Mouse (Mus musculus): ENCODE measurements at regions not wholly inside any gene's neighbourhood (a gene's known extent, or its start where the extent isn't known, plus 50 kb on each side); places are given as distances from the start of the nearest gene placed in this dataset.

DNA sequence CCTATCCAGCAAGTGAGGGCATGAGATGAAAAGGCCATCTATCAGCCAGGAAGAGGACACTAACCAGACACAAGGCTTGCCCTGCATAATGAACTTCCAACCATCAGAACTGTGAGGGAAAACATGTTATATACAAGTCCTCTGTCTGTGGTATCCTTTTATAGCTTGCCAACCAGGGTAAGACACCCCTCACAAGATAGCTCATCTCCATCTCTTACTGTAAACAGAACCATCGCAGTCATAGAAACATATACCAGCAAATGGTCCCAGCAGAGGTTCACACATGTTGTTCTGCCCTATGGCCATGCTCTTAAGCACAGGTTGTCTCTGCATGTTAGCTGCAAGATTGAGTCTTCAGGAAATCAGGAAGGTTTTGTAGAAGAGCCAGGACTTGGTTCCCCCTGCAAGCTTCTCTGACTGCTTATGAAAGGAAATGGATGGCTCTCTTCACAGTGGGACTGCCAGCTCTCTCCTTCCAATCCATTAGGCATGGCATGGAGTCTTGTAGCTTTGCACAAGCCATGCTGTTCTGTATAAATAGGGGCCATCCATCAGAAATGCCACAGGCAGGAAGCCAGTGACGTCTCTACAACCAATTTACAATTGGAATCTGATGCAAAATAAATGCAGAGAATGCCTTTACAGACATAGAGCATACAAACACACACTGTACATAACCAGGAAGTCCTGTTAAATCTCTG lies 1514.0 kb upstream of the Lrrc6 start:
- Histone ChIP-seq H3K27me3 (ENCODE audit: control insufficient read depth, insufficient read depth, insufficient read length) (no peaks in the 10 kb centered on the region), H3K4me3 (no peak overlapping the region), H3K36me3 (ENCODE audit: control insufficient read depth, insufficient read depth) (no peaks in the 10 kb centered on the region), H3K4me2 (ENCODE audit: low read depth) (no peak overlapping the region), H3K79me2 (ENCODE audit: control insufficient read depth, insufficient read depth) (no peaks in the 10 kb centered on the region), H3ac (ENCODE audit: control insufficient read depth, insufficient read length) (no peak overlapping the region)
- TF ChIP-seq MYOG (IDR thresholded peaks at IDR 0.05; ENCODE audit: control insufficient read depth in 1 of 3, insufficient read depth in 1 of 3, insufficient read length in 2 of 3, low read depth in 2 of 3) (no peak), REST (IDR thresholded peaks at IDR 0.05; ENCODE audit: insufficient read depth, insufficient read length) (no peak), CEBPB (IDR thresholded peaks at IDR 0.05; ENCODE audit: insufficient read depth, poor library complexity, severe bottlenecking) (no peak), POLR2A (IDR thresholded peaks at IDR 0.05; ENCODE audit: insufficient read length, low read depth) (no peak), MAX (IDR thresholded peaks at IDR 0.05; ENCODE audit: low read depth) (no peak), E2F4 (IDR thresholded peaks at IDR 0.05; ENCODE audit: insufficient read depth) (no peak), TCF12 (IDR thresholded peaks at IDR 0.05; ENCODE audit: insufficient read depth, poor library complexity, severe bottlenecking) (no peak), POLR2AphosphoS2 (IDR thresholded peaks at IDR 0.05; ENCODE audit: insufficient read length, low read depth) (no peak), SRF (IDR thresholded peaks at IDR 0.05; ENCODE audit: control insufficient read depth, insufficient read length, low read depth) (no peak), MYOD1 (IDR thresholded peaks at IDR 0.05; ENCODE audit: control insufficient read depth in 1 of 3, insufficient read length in 2 of 3, low read depth in 2 of 3) (no peak), TCF3 (IDR thresholded peaks at IDR 0.05; ENCODE audit: insufficient read length, low read depth) (no peak), USF1 (IDR thresholded peaks at IDR 0.05; ENCODE audit: low read depth) (no peak)

DNA sequence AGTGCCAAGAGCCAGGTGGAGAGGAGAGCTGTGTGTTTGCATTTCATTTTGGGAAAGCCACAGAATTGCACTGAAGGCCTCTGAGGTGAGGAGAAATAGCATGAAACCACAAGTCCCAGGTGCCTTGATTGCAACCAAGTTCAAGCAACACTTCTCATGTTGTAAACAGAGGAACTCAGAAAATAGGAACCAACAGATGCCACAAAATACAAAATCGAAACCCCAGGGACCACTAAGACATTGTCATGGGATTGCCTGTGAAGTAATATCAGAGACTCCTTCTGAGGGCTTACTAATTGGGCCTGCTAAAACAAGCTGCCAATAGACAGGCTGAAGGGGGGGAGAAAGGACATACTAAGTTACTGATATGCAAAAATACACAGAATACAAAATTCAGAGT lies 1510.5 kb upstream of the Lrrc6 start:
- no peak overlapping the region for H3K4me2 ChIP-seq (ENCODE audit: low read depth)
- no peaks in the 10 kb centered on the region for H3K27me3 ChIP-seq (ENCODE audit: control insufficient read depth, insufficient read depth, insufficient read length)
- no peaks in the 10 kb centered on the region for H3K79me2 ChIP-seq (ENCODE audit: control insufficient read depth, insufficient read depth)
- no peak overlapping the region for H3ac ChIP-seq (ENCODE audit: control insufficient read depth, insufficient read length)
- no peak overlapping the region for H3K4me3 ChIP-seq
- no peaks in the 10 kb centered on the region for H3K36me3 ChIP-seq (ENCODE audit: control insufficient read depth, insufficient read depth)
- TF ChIP-seq SRF (IDR thresholded peaks at IDR 0.05; ENCODE audit: control insufficient read depth, insufficient read length, low read depth), result no peak
- no peak for TF ChIP-seq MAX (IDR thresholded peaks at IDR 0.05; ENCODE audit: low read depth)
- no peak for TF ChIP-seq CEBPB (IDR thresholded peaks at IDR 0.05; ENCODE audit: insufficient read depth, poor library complexity, severe bottlenecking)
- TF ChIP-seq MYOG (IDR thresholded peaks at IDR 0.05; ENCODE audit: control insufficient read depth in 1 of 3, insufficient read depth in 1 of 3, insufficient read length in 2 of 3, low read depth in 2 of 3), result no peak
- no peak for TF ChIP-seq REST (IDR thresholded peaks at IDR 0.05; ENCODE audit: insufficient read depth, insufficient read length)

DNA sequence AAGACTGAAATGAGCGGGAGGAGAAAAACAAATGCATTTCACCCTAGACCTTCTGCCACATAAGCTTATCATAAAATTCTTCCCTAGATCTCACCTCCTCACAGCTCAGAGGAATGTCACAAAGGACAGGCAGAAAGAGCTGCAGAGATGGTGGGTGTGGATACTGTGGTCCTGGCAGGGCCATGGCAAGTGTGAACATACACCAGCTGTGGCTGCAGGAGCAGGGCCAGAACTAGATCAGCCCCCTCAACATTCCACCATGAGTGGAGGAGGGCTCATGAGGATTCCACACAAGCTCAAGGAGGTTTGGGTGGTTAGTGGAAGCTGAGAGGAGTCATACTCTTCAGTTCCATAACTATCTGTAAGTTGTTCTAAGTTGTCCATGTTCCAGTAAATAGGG lies 1509.5 kb upstream of the Lrrc6 start:
- no peak for TF ChIP-seq TCF3 (IDR thresholded peaks at IDR 0.05; ENCODE audit: insufficient read length, low read depth)
- peak in 1 of 3 experiments; percentile 42 for TF ChIP-seq MYOD1 (IDR thresholded peaks at IDR 0.05; ENCODE audit: control insufficient read depth in 1 of 3, insufficient read length in 2 of 3, low read depth in 2 of 3)
- H3K4me2 ChIP-seq (ENCODE audit: low read depth), result no peak overlapping the region
- H3K79me2 ChIP-seq (ENCODE audit: control insufficient read depth, insufficient read depth), result no peaks in the 10 kb centered on the region
- H3K27me3 ChIP-seq (ENCODE audit: control insufficient read depth, insufficient read depth, insufficient read length), result no peaks in the 10 kb centered on the region
- no peaks in the 10 kb centered on the region for H3K36me3 ChIP-seq (ENCODE audit: control insufficient read depth, insufficient read depth)
- H3K4me3 ChIP-seq, result no peak overlapping the region
- H3ac ChIP-seq (ENCODE audit: control insufficient read depth, insufficient read length), result no peak overlapping the region

GRCm38 (mm10) chr15:68004798-68005197 lies 1504.1 kb upstream of the Lrrc6 start:
- Histone ChIP-seq H3K36me3 (ENCODE audit: control insufficient read depth, insufficient read depth) (no peaks in the 10 kb centered on the region), H3ac (ENCODE audit: control insufficient read depth, insufficient read length) (no peak overlapping the region), H3K27me3 (ENCODE audit: control insufficient read depth, insufficient read depth, insufficient read length) (no peaks in the 10 kb centered on the region), H3K4me2 (ENCODE audit: low read depth) (no peak overlapping the region), H3K79me2 (ENCODE audit: control insufficient read depth, insufficient read depth) (no peaks in the 10 kb centered on the region), H3K4me3 (no peak overlapping the region)
- TF ChIP-seq USF1 (IDR thresholded peaks at IDR 0.05; ENCODE audit: low read depth) (no peak), TCF3 (IDR thresholded peaks at IDR 0.05; ENCODE audit: insufficient read length, low read depth) (no peak), POLR2AphosphoS2 (IDR thresholded peaks at IDR 0.05; ENCODE audit: insufficient read length, low read depth) (no peak)

- Histone ChIP-seq H3K79me2 (ENCODE audit: control insufficient read depth, insufficient read depth) (no peaks in the 10 kb centered on the region), H3K36me3 (ENCODE audit: control insufficient read depth, insufficient read depth) (no peaks in the 10 kb centered on the region), H3K27me3 (ENCODE audit: control insufficient read depth, insufficient read depth, insufficient read length) (no peaks in the 10 kb centered on the region), H3ac (ENCODE audit: control insufficient read depth, insufficient read length) (no peak overlapping the region), H3K4me2 (ENCODE audit: low read depth) (no peak overlapping the region), H3K4me3 (no peak overlapping the region)
- TF ChIP-seq CEBPB (IDR thresholded peaks at IDR 0.05; ENCODE audit: insufficient read depth, poor library complexity, severe bottlenecking) (no peak), SRF (IDR thresholded peaks at IDR 0.05; ENCODE audit: control insufficient read depth, insufficient read length, low read depth) (no peak), MYOD1 (IDR thresholded peaks at IDR 0.05; ENCODE audit: control insufficient read depth in 1 of 3, insufficient read length in 2 of 3, low read depth in 2 of 3) (no peak), POLR2A (IDR thresholded peaks at IDR 0.05; ENCODE audit: insufficient read length, low read depth) (no peak)
Measured at GRCm38 (mm10) chr15:67996532-67996931, 1495.8 kb upstream of the Lrrc6 start.

All from myocyte (in vitro differentiated cells).